Mouse (Mus musculus) kidney, adult 2 months (tissue): ENCODE measurements around the gene Nt5dc1. TPM values are rescaled to one million over a fixed set of nuclear protein-coding genes. Genes with fewer than 3 reads are reported as not detected.

Experiments used
- DNase-seq: peaks from one replicate; pipeline ENCODE4 v3.0.0; 2021
- H3K27ac ChIP-seq: fragments of 200-500 bp; 2 replicates; pipeline ENCODE4 v1.5.1; 2012; ENCODE audit warnings: low read depth, low read length, control low read depth, inconsistent platforms; ENCODE audit not compliant: insufficient read depth
- H3K27me3 ChIP-seq: fragments of 200-500 bp; replicated peaks from 2 replicates; pipeline ENCODE4 v1.6.1; 2012; ENCODE audit warnings: mild to moderate bottlenecking, moderate library complexity, low read length, inconsistent platforms; ENCODE audit not compliant: control insufficient read depth, insufficient read depth
- H3K36me3 ChIP-seq: fragments of 200-500 bp; 2 replicates; pipeline ENCODE4 v1.6.1; 2012; ENCODE audit warnings: mild to moderate bottlenecking, moderate library complexity, low read length, inconsistent platforms; ENCODE audit not compliant: control insufficient read depth, insufficient read depth
- H3K4me1 ChIP-seq: fragments of 200-500 bp; 2 replicates; pipeline ENCODE4 v1.6.1; 2011; ENCODE audit warnings: low read length; ENCODE audit not compliant: control insufficient read depth, insufficient read depth
- H3K4me3 ChIP-seq: fragments of 200-500 bp; 2 replicates; pipeline ENCODE4 v1.5.1; 2011; ENCODE audit warnings: mild to moderate bottlenecking, low read depth, low read length, control low read depth; ENCODE audit not compliant: insufficient read depth
- CTCF ChIP-seq: fragments of 200-500 bp; conservative IDR thresholded peaks from 2 replicates; pipeline ENCODE4 v1.5.1; 2011; ENCODE audit warnings: low read depth, mild to moderate bottlenecking, control low read depth, low read length, moderate library complexity, mixed read lengths; ENCODE audit not compliant: insufficient read depth, insufficient read length
- POLR2A ChIP-seq: fragments of 200-500 bp; IDR thresholded peaks from one replicate; pipeline ENCODE4 v1.6.1; 2011; ENCODE audit warnings: low read depth, low read length, control low read depth
- WGBS: fragments of 180-500 bp; shearing (Covaris S2); methylation state at CpG from one replicate; pipeline ENCODE4 v1.1.7; 2018; 5-methylcytosine and 5-hydroxymethylcytosine counted together
- polyA plus RNA-seq: library from polyadenylated mRNA; depleted of rRNA; stranded (reverse); fragments of >200 nt; gene quantifications from 2 replicates; pipeline ENCODE4 v1.2.3, GENCODE M21; 2012

Gene Nt5dc1
- polyA plus RNA-seq, 1 experiment = 13.3 TPM

- WGBS = under 1% methylated on average over 38 of the region's 38 CpGs
- peak; percentile 96 for DNase-seq
- peak; percentile 59 for TF ChIP-seq POLR2A
- TF ChIP-seq CTCF = no peak
- H3K4me1 ChIP-seq = peaks cover 8% of the 10 kb centered on the region; the same call in 1 of the 2 replicates
- peak within 1 kb of the TSS; percentile 86 for H3K4me3 ChIP-seq
- H3K27ac ChIP-seq = 0 out of 2 replicates have a peak within 1 kb of the TSS, but pooled peaks have one; percentile 19
- no peaks in the 10 kb centered on the region for H3K36me3 ChIP-seq
- no peaks in the 10 kb centered on the region for H3K27me3 ChIP-seq
These were observed 120.9 kb downstream of the Nt5dc1 start, which contains the start of gene Tspyl4 for GRCm38 (mm10) chr10:34297299-34297979. TSS of gene Tspyl4 (plus strand) at chr10:34297442.

GRCm38 (mm10) chr10:34296911-34297298, 121.4 kb downstream of the Nt5dc1 start:
- Histone ChIP-seq H3K4me1 (peaks cover 8% of the 10 kb centered on the region; the same call in 1 of the 2 replicates), H3K36me3 (no peaks in the 10 kb centered on the region), H3K27ac (no peak overlapping the region), H3K27me3 (no peaks in the 10 kb centered on the region), H3K4me3 (peak overlapping the region; percentile 86)
- DNase-seq = no peak
- TF ChIP-seq CTCF (no peak), POLR2A (no peak)
- 4% methylated on average over 13 of the region's 13 CpGs for WGBS

GRCm38 (mm10) chr10:34282420-34283238, 135.7 kb downstream of the Nt5dc1 start:
- peak overlapping the region; percentile 87 for H3K4me3 ChIP-seq
- WGBS = 2% methylated on average over 47 of the region's 47 CpGs
- TF ChIP-seq CTCF (no peak), POLR2A (no peak)
- peak overlapping the region; percentile 69 for H3K27ac ChIP-seq
- no peaks in the 10 kb centered on the region for H3K27me3 ChIP-seq
- peak; percentile 87 for DNase-seq
- H3K4me1 ChIP-seq = peaks cover 10% of the 10 kb centered on the region; the same call in 1 of the 2 replicates
- H3K36me3 ChIP-seq = no peaks in the 10 kb centered on the region

- TF ChIP-seq POLR2A = peak; percentile 59
- no peak for TF ChIP-seq CTCF
- under 1% methylated on average over 38 of the region's 38 CpGs for WGBS
- Histone ChIP-seq H3K4me1 (peaks cover 10% of the 10 kb centered on the region; the same call in 1 of the 2 replicates), H3K27me3 (no peaks in the 10 kb centered on the region), H3K4me3 (peak within 1 kb of the TSS; percentile 87), H3K27ac (peak within 1 kb of the TSS; percentile 69), H3K36me3 (no peaks in the 10 kb centered on the region)
- peak; percentile 99 for DNase-seq
These were observed 136.4 kb downstream of the Nt5dc1 start, which contains the start of gene Tspyl1 for GRCm38 (mm10) chr10:34281962-34282388. TSS of gene Tspyl1 (plus strand) at chr10:34282190.

GRCm38 (mm10) chr10:34281211-34281961, 137.0 kb downstream of the Nt5dc1 start:
- Histone ChIP-seq H3K36me3 (no peaks in the 10 kb centered on the region), H3K4me1 (peaks cover 10% of the 10 kb centered on the region; the same call in 1 of the 2 replicates), H3K27me3 (no peaks in the 10 kb centered on the region), H3K27ac (peak overlapping the region; percentile 51; the same call in 1 of the 2 replicates), H3K4me3 (peak overlapping the region; percentile 87)
- TF ChIP-seq POLR2A (no peak), CTCF (no peak)
- DNase-seq = peak; percentile 12
- 16% methylated on average over 14 of the region's 14 CpGs for WGBS

- Histone ChIP-seq H3K36me3 (no peaks in the 10 kb centered on the region), H3K4me3 (no peak overlapping the region; the same call in 1 of the 2 replicates), H3K27me3 (no peaks in the 10 kb centered on the region), H3K27ac (no peak overlapping the region), H3K4me1 (peaks cover 10% of the 10 kb centered on the region; the same call in 1 of the 2 replicates)
- no peak for TF ChIP-seq POLR2A
- 0 out of 2 replicates have a peak, but pooled peaks have one; percentile 22 for TF ChIP-seq CTCF
- DNase-seq = peak; percentile 76
- WGBS = 18% methylated on average over 13 of the region's 13 CpGs
These were observed 137.7 kb downstream of the Nt5dc1 start for GRCm38 (mm10) chr10:34280591-34281175.
